Mouse (Mus musculus) small intestine, adult 2 months (tissue): Measurements from ENCODE around the gene Mrps17.

Experiments
- CTCF ChIP-seq: fragments of 200-500 bp; IDR thresholded peaks from 2 replicates; pipeline ENCODE4 v1.5.1; 2012; ENCODE audit warnings: low read depth, mild to moderate bottlenecking, control low read depth, inconsistent platforms, low read length, moderate library complexity, mixed read lengths; ENCODE audit not compliant: insufficient replicate concordance, insufficient read length; ENCODE audit errors: extremely low read depth
- POLR2A ChIP-seq: fragments of 200-500 bp; IDR thresholded peaks from 2 replicates; pipeline ENCODE4 v1.6.1; 2012; ENCODE audit warnings: low read depth, mild to moderate bottlenecking, control low read depth, inconsistent platforms, low read length, moderate library complexity

DNA sequence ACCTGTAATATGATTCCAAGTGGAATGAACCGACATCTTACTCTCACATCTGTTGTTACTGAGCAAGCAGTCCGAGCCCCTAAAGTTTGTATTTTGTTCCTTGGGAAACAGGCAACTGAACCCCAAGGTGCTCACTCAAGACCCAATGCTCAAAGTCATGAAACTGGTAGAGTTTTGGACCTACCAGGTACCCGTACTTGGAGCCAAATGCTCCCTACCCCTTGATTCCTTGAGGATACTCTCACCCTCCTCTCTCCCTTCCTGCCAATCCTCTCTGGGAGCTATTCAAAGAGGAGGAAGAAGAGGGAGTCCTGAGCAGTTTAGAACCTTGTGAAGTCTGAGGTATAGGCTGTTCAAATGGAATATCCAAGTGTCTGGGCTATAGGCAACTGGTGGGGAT, 11.5 kb downstream of the Mrps17 start:
- TF ChIP-seq CTCF (no peak), POLR2A (no peak)
